Mouse (Mus musculus) adrenal gland, postnatal 14 days (tissue): ENCODE data around the gene Adam1a. TPM values are rescaled to one million over a fixed set of nuclear protein-coding genes. Genes with fewer than 3 reads are reported as not detected.

Experiments used
- DNase-seq: peaks from one replicate; pipeline ENCODE4 v3.0.0; 2021; ENCODE audit warnings: mixed read lengths
- long read RNA-seq, 2 experiments: library from polyadenylated mRNA; stranded (forward); transcript quantifications; one replicate each; pipeline ENCODE4 v2.0.0; 2021
- total RNA-seq: library from RNA; stranded (reverse); gene quantifications from 2 replicates; pipeline ENCODE4 v1.2.3, GENCODE M21; 2021

Adam1a gene
- 5.7 and 5.8 TPM in 2 replicates for total RNA-seq
- long read RNA-seq, experiment 1, partial matches to known transcripts, result 0 of 3 reads
- long read RNA-seq, experiment 1, other reads (novel, unspliced or antisense), result 1 of 3 reads
- long read RNA-seq, experiment 2, partial matches to known transcripts, result 0 of 4 reads
- long read RNA-seq, experiment 2, other reads (novel, unspliced or antisense), result 4 of 4 reads

- peak; percentile 75 for DNase-seq
Measured at GRCm38 (mm10) chr5:121544910-121545792, at the start of gene Adam1a, which contains the start of gene Gm42878. Adam1a (minus strand) TSS chr5:121545482. Gm42878 (minus strand) TSS chr5:121545482.

- no peak for DNase-seq
Measured at GRCm38 (mm10) chr5:121594714-121595313, 49.5 kb upstream of the Adam1a start.

- peak; percentile 95 for DNase-seq
Measured at GRCm38 (mm10) chr5:121593451-121594401, 48.4 kb upstream of the Adam1a start, which contains the start of gene Aldh2. Aldh2 (minus strand) TSS chr5:121593824.

- DNase-seq, result peak; percentile 59
Measured at GRCm38 (mm10) chr5:121592816-121593407, 47.6 kb upstream of the Adam1a start.

- peak; percentile 59 for DNase-seq
Measured at GRCm38 (mm10) chr5:121592064-121592815, 47.0 kb upstream of the Adam1a start.

GRCm38 (mm10) chr5:121591417-121592063 is 46.3 kb upstream of the Adam1a start:
- peak; percentile 68 for DNase-seq

- no peak for DNase-seq
Measured at GRCm38 (mm10) chr5:121589928-121590327, 44.6 kb upstream of the Adam1a start.

GRCm38 (mm10) chr5:121586400-121587039 is 41.2 kb upstream of the Adam1a start:
- peak; percentile 57 for DNase-seq

GRCm38 (mm10) chr5:121585699-121586098 is 40.4 kb upstream of the Adam1a start:
- DNase-seq, result no peak

- DNase-seq, result no peak
Measured at GRCm38 (mm10) chr5:121585005-121585404, 39.7 kb upstream of the Adam1a start.

- peak; percentile 97 for DNase-seq
Measured at GRCm38 (mm10) chr5:121583765-121584501, 38.7 kb upstream of the Adam1a start.

GRCm38 (mm10) chr5:121581945-121582344 is 36.7 kb upstream of the Adam1a start:
- DNase-seq, result no peak

GRCm38 (mm10) chr5:121576927-121577488 is 31.7 kb upstream of the Adam1a start:
- DNase-seq, result peak; percentile 89

GRCm38 (mm10) chr5:121575867-121576266 is 30.6 kb upstream of the Adam1a start:
- no peak for DNase-seq

GRCm38 (mm10) chr5:121574145-121574544 is 28.9 kb upstream of the Adam1a start:
- no peak for DNase-seq

- no peak for DNase-seq
Measured at GRCm38 (mm10) chr5:121570787-121571186, 25.5 kb upstream of the Adam1a start.

- no peak for DNase-seq
Measured at GRCm38 (mm10) chr5:121569881-121570420, 24.7 kb upstream of the Adam1a start.
